Mouse (Mus musculus) lung, postnatal 25 days (tissue): ENCODE measurements at regions not wholly inside any gene's neighbourhood (a gene's known extent, or its start where the extent isn't known, plus 50 kb on each side); places are given as distances from the start of the nearest gene placed in this dataset.

Experiments
- DNase-seq: peaks from one replicate; pipeline ENCODE4 v3.0.0; 2022; ENCODE audit warnings: low spot score

- DNase-seq, result no peak
Observed at GRCm38 (mm10) chr10:67607297-67608032, 58.7 kb upstream of the Ado start.

- no peak for DNase-seq
Observed at GRCm38 (mm10) chr10:67606739-67607138, 58.0 kb upstream of the Ado start.

- DNase-seq, result no peak
Observed at GRCm38 (mm10) chr10:67599390-67599789, 50.6 kb upstream of the Ado start.

GRCm38 (mm10) chr10:67598590-67599047, 49.9 kb upstream of the Ado start:
- DNase-seq, result peak; percentile 51
